Comparison of ENCODE assay signal across 8 mouse cellular contexts in the genomic region with DNA sequence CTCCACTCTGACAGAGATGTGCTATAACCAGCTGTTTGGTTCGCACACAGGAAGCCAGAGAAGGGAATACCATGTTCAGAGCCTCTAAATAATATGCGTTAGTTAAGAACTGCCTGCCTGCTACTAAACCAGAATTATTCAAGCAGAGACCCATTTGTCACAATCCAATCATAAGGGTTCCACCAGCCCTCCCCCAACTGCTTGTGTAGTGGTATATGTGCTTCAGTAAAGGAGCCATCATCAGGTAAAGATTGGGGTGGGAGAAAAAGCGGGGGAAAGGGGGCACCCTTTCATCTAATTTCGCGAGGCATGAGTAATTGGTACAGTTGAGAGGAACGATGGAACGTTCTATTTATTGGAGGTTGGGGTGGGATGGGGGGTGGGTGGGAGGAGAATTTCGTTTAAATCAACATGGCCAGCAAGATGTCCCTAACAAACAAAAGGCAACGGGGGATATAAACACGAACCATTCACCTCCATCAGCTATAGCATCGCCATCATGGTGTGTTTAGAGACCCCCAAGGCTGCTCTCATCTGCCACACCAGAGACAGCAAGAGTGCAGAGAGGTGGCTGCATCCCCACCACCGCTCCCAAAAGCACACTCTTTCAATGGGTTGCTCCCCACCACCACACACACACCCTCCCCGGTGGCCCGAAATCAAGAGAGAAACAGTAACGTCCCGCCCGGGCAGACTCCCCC. TPM values are rescaled to one million over a fixed set of nuclear protein-coding genes. Genes with fewer than 3 reads are reported as not detected.
DNase-seq lines count a peak whose midpoint lies in the region; ATAC-seq and TF ChIP-seq lines count a peak whose summit lies in the region.

No protein-coding gene starts in this region.

- H3K9ac ChIP-seq in heart, embryonic 13.5 days: peak overlapping the region; percentile 95
- peak overlapping the region; percentile 88 for H3K9ac ChIP-seq in hindbrain, embryonic 14.5 days
- H3K9ac ChIP-seq in midbrain, embryonic 14.5 days (replicated peaks; ENCODE audit: low read length): peak overlapping the region; percentile 82

- H3K9me3 ChIP-seq in heart, embryonic 13.5 days: no peaks in the 10 kb centered on the region
- no peaks in the 10 kb centered on the region for H3K9me3 ChIP-seq in hindbrain, embryonic 14.5 days (ENCODE audit: control insufficient read depth, low read length)
- H3K9me3 ChIP-seq in midbrain, embryonic 14.5 days (ENCODE audit: control insufficient read depth, low read length): no peaks in the 10 kb centered on the region

- H3K27me3 ChIP-seq in heart, embryonic 13.5 days (replicated peaks): no peaks in the 10 kb centered on the region
- H3K27me3 ChIP-seq in hindbrain, embryonic 14.5 days (ENCODE audit: control insufficient read depth, insufficient read depth, low read length): no peaks in the 10 kb centered on the region
- no peaks in the 10 kb centered on the region for H3K27me3 ChIP-seq in midbrain, embryonic 14.5 days (ENCODE audit: control insufficient read depth, insufficient read depth, low read length)

- peak overlapping the region; percentile 89 for H3K4me2 ChIP-seq in heart, embryonic 13.5 days
- H3K4me2 ChIP-seq in hindbrain, embryonic 14.5 days (replicated peaks): peak overlapping the region; percentile 70
- H3K4me2 ChIP-seq in midbrain, embryonic 14.5 days (ENCODE audit: low read length): peak overlapping the region; percentile 68

- no peak for TF ChIP-seq POLR2A in bone marrow, adult 2 months (IDR thresholded peaks at IDR 0.05; ENCODE audit: borderline replicate concordance, control insufficient read depth, low read depth, low read length)

- peaks cover 1% of the 10 kb centered on the region; the same call in 1 of the 2 replicates for H3K36me3 ChIP-seq in heart, embryonic 13.5 days
- no peaks in the 10 kb centered on the region for H3K36me3 ChIP-seq in hindbrain, embryonic 14.5 days (replicated peaks; ENCODE audit: control insufficient read depth, insufficient read depth)
- no peaks in the 10 kb centered on the region for H3K36me3 ChIP-seq in midbrain, embryonic 14.5 days (ENCODE audit: control insufficient read depth, insufficient read depth, low read length)

- no peak for TF ChIP-seq CTCF in bone marrow, adult 2 months (IDR thresholded peaks at IDR 0.05; ENCODE audit: control insufficient read depth, insufficient read depth, low read length)

- no peak for DNase-seq in heart, postnatal 4 days
- DNase-seq in 3T3-L1 (ENCODE audit: low read depth, low spot score): peak; percentile 12
- peak; percentile 45 for DNase-seq in hindbrain, embryonic 14.5 days (ENCODE audit: low spot score)
- peak; percentile 56 for DNase-seq in midbrain, embryonic 14.5 days
- DNase-seq in thymus, postnatal 36 days: no peak

- peak overlapping the region; percentile 98 for H3K27ac ChIP-seq in heart, embryonic 13.5 days (replicated peaks)
- H3K27ac ChIP-seq in bone marrow, adult 2 months (ENCODE audit: control insufficient read depth, insufficient read depth, low read depth, low read length, poor library complexity): peak overlapping the region; percentile 98; the same call in 1 of the 2 replicates
- peak overlapping the region; percentile 95 for H3K27ac ChIP-seq in hindbrain, embryonic 14.5 days
- H3K27ac ChIP-seq in midbrain, embryonic 14.5 days (replicated peaks; ENCODE audit: low read depth, low read length): peak overlapping the region; percentile 96

- WGBS in heart, embryonic 13.5 days: 3% methylated on average over 17 of the region's 17 CpGs
- 4% methylated on average over 17 of the region's 17 CpGs for WGBS in bone marrow, adult 2 months
- WGBS in hindbrain, embryonic 14.5 days: 2% methylated on average over 17 of the region's 17 CpGs
- WGBS in midbrain, embryonic 14.5 days: 2% methylated on average over 17 of the region's 17 CpGs

- H3K4me1 ChIP-seq in heart, embryonic 13.5 days: peaks cover 40% of the 10 kb centered on the region
- no peaks in the 10 kb centered on the region for H3K4me1 ChIP-seq in bone marrow, adult 2 months (ENCODE audit: control insufficient read depth, insufficient read depth, low read length)
- H3K4me1 ChIP-seq in hindbrain, embryonic 14.5 days (replicated peaks; ENCODE audit: control insufficient read depth, insufficient read depth, low read length): peaks cover 17% of the 10 kb centered on the region; the same call in 1 of the 2 replicates
- H3K4me1 ChIP-seq in midbrain, embryonic 14.5 days (ENCODE audit: control insufficient read depth, insufficient read depth, low read length): peaks cover 8% of the 10 kb centered on the region; the same call in 1 of the 2 replicates

- peak overlapping the region; percentile 97 for H3K4me3 ChIP-seq in heart, embryonic 13.5 days
- peak overlapping the region; percentile 98 for H3K4me3 ChIP-seq in bone marrow, adult 2 months (replicated peaks; ENCODE audit: control insufficient read depth, low read depth, low read length)
- peak overlapping the region; percentile 80 for H3K4me3 ChIP-seq in hindbrain, embryonic 14.5 days (replicated peaks; ENCODE audit: low read length)
- peak overlapping the region; percentile 88 for H3K4me3 ChIP-seq in midbrain, embryonic 14.5 days (replicated peaks; ENCODE audit: low read depth, low read length)

- ATAC-seq in heart, embryonic 13.5 days (ENCODE audit: extremely low read depth, insufficient number of reproducible peaks, low FRiP score, low TSS enrichment): no peak
- ATAC-seq in hindbrain, embryonic 14.5 days (ENCODE audit: low FRiP score): peak; percentile 15; the same call in 1 of the 2 replicates
- ATAC-seq in midbrain, embryonic 14.5 days (ENCODE audit: low FRiP score, low TSS enrichment): peak; percentile 14; the same call in 1 of the 2 replicates
- ATAC-seq in megakaryocyte-erythroid progenitor cell, adult 5-6 weeks (replicated peaks; ENCODE audit: low FRiP score, low TSS enrichment, poor library complexity, severe bottlenecking): no peak

RNA-seq across cellular contexts. Expression of a gene that starts 8.1 kb away (rescaled TPM):
- 35.5 and 39.6 TPM in 2 replicates for polyA plus RNA-seq in heart, embryonic 13.5 days (2015; fragmentation: Nextera tagmentation; extraction: Ambion mirVana)
- total RNA-seq in heart, postnatal 4 days (2021): 10 to 100 TPM; 26.3 to 30.5 TPM
- 11.2 and 13.2 TPM in 2 replicates for polyA plus RNA-seq in bone marrow, adult 2 months (2011; ENCODE audit: insufficient read depth, insufficient read length, low replicate concordance, missing spikeins)
- 54.6 and 61.1 TPM in 2 replicates for polyA plus RNA-seq in hindbrain, embryonic 14.5 days (2014; fragmentation: Nextera tagmentation; extraction: Ambion mirVana)
- polyA plus RNA-seq in midbrain, embryonic 14.5 days (2014; fragmentation: Nextera tagmentation; extraction: Ambion mirVana): 65.4 and 66.9 TPM in 2 replicates
- 63.9 and 72.4 TPM in 2 replicates for total RNA-seq in megakaryocyte-erythroid progenitor cell, adult 5-6 weeks (2014; fragmentation: Nextera tagmentation)
- total RNA-seq in megakaryocyte-erythroid progenitor cell, adult 5-6 weeks (2017): 25.6 and 35.3 TPM in 2 replicates

Comparison
In these comparisons a context has a peak if more than half of its experiments do, and no peak if none do; other contexts are left out.
1. ATAC-seq: peak in hindbrain, embryonic 14.5 days (single experiment) and midbrain, embryonic 14.5 days (single experiment); none in heart, embryonic 13.5 days (single experiment) and megakaryocyte-erythroid progenitor cell, adult 5-6 weeks (single experiment).
2. DNase-seq: peak in 3T3-L1 (single experiment), hindbrain, embryonic 14.5 days (single experiment) and midbrain, embryonic 14.5 days (single experiment); none in heart, postnatal 4 days (single experiment) and thymus, postnatal 36 days (0 of 2).
3. Peak in every context shown above with its lines, with median percentiles within 50 percentile points of each other: H3K27ac ChIP-seq, H3K4me2 ChIP-seq, H3K4me3 ChIP-seq and H3K9ac ChIP-seq.